Mouse (Mus musculus) adrenal gland, postnatal 14 days (tissue): ENCODE results near the gene Xpnpep2. TPM values are rescaled to one million over a fixed set of nuclear protein-coding genes. Genes with fewer than 3 reads are reported as not detected.

Experiments used
- DNase-seq: peaks from one replicate; pipeline ENCODE4 v3.0.0; 2021; ENCODE audit warnings: mixed read lengths
- total RNA-seq: library from RNA; stranded (reverse); gene quantifications from 2 replicates; pipeline ENCODE4 v1.2.3, GENCODE M21; 2021

Gene Xpnpep2
- total RNA-seq, 1 experiment from 2014 or later, result 1.1 TPM

- DNase-seq, result no peak
These were observed 49.8 kb downstream of the Xpnpep2 start for GRCm38 (mm10) chrX:48158229-48158919.

DNA sequence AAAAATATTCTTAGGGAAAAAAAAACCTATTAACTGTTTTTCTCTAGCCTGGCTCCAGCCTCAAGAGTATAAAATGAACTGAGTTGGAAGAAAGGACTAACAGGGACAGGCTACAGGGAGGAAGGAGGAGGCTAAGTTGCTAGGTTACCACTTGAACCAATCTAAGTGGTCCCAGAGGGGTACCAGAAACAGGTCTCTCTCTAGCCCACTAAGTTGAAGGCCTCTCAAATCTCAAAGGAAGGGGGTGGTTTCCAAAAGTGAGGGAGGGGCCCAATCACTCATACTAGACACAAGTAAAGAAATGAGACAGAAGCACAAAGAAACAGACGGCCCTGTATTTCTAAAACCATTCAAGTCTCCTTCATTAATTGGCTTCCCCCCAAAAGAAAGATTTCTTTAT lies 61.4 kb downstream of the Xpnpep2 start:
- no peak for DNase-seq

DNA sequence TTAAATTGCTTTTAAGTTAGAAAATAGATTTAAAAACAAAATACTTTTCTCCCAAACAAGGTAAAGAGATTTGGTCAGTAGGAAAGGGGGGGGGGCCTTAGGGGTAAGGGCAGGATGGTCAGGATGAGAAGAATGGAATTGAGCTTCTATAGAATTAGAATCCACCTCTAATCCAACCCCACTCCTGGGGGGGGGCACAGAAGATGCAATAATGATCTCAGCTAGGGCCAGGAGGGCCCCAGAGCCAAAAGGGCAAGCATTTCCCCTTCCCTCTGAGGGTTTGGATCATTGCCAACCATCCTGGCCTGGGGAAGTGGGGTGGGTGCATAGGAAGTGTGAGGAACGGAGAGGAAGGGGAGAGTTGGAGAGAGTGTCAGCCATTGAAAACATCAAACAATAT lies 61.8 kb downstream of the Xpnpep2 start:
- DNase-seq, result no peak

GRCm38 (mm10) chrX:48181844-48182243 lies 73.3 kb downstream of the Xpnpep2 start:
- DNase-seq, result no peak

DNA sequence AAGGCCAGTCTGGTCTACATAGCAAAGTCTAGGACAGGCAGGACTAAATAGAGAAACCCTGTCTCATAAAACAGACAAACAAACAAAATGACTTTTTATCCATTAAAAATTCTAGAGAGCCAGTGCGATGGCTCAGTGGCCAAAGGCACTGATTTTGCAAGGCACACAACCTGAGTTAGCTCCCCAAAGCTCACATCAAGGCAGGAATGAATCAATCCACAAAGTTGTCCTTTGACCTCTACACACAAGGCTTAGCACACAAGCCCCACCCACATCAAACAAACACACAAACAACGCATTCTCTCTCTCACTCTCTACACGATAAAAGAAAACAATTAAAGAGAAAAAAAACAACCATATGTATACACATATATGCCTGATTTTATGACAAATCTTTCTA lies 76.2 kb downstream of the Xpnpep2 start:
- no peak for DNase-seq

Other genes starting within 250 kb of the Xpnpep2 start
- gene Smarca1, start 215.8 kb upstream of the Xpnpep2 start, total RNA-seq, result 36.4 and 38.9 TPM in 2 replicates
- 42.8 and 44.6 TPM in 2 replicates for gene Ocrl, start 196.3 kb upstream of the Xpnpep2 start, total RNA-seq
- 4.8 and 6.6 TPM in 2 replicates for gene Apln, start 73.9 kb upstream of the Xpnpep2 start, total RNA-seq
- 1.6 and 12.3 TPM in 2 replicates for gene Sash3, start 37.7 kb downstream of the Xpnpep2 start, total RNA-seq
- 16.4 and 17.5 TPM in 2 replicates for gene Zdhhc9, start 100.2 kb downstream of the Xpnpep2 start, total RNA-seq
- 14.9 and 18.8 TPM in 2 replicates for gene Utp14a, start 148.1 kb downstream of the Xpnpep2 start, total RNA-seq
- 9.8 and 10.1 TPM in 2 replicates for gene Bcorl1, start 232.6 kb downstream of the Xpnpep2 start, total RNA-seq